Mouse (Mus musculus) kidney, embryonic 15.5 days (tissue): ENCODE data around the gene Liph. TPM values are rescaled to one million over a fixed set of nuclear protein-coding genes. Genes with fewer than 3 reads are reported as not detected.
A peak's percentile ranks its signal among the peaks of the same experiment; 100 is the strongest.
"Not testable (repeated sequence)": the region's sequence is repeated elsewhere in the genome, so short reads cannot be mapped to it uniquely, and the experiment has no call there.

Experiments
- ATAC-seq: fragments of 200-750 bp; cut with Nextera tagmentation; replicated peaks from 2 replicates; pipeline ENCODE4 v1.8.0; 2017; ENCODE audit warnings: moderate TSS enrichment; ENCODE audit not compliant: low FRiP score
- H3K27ac ChIP-seq: fragments of 300-500 bp; sonication (generic); 2 replicates; pipeline ENCODE4 v1.5.1; 2015; ENCODE audit warnings: mild to moderate bottlenecking, inconsistent platforms
- H3K27me3 ChIP-seq: fragments of 300-500 bp; sonication (generic); 2 replicates; pipeline ENCODE4 v1.6.1; 2015; ENCODE audit warnings: inconsistent platforms
- H3K36me3 ChIP-seq: fragments of 300-500 bp; sonication (generic); 2 replicates; pipeline ENCODE4 v1.6.1; 2015; ENCODE audit warnings: inconsistent platforms
- H3K4me1 ChIP-seq: fragments of 300-500 bp; sonication (generic); 2 replicates; pipeline ENCODE4 v1.6.1; 2015; ENCODE audit warnings: inconsistent platforms
- H3K4me2 ChIP-seq: fragments of 300-500 bp; sonication (generic); 2 replicates; pipeline ENCODE4 v1.6.1; 2015; ENCODE audit warnings: moderate library complexity, mild to moderate bottlenecking, inconsistent platforms
- H3K4me3 ChIP-seq: fragments of 300-500 bp; sonication (generic); replicated peaks from 2 replicates; pipeline ENCODE4 v1.5.1; 2015; ENCODE audit warnings: mild to moderate bottlenecking, inconsistent platforms
- H3K9ac ChIP-seq: fragments of 300-500 bp; sonication (generic); 2 replicates; pipeline ENCODE4 v1.6.1; 2015; ENCODE audit warnings: mild to moderate bottlenecking, inconsistent platforms
- H3K9me3 ChIP-seq: fragments of 300-500 bp; sonication (generic); replicated peaks from 2 replicates; pipeline ENCODE4 v1.6.1; 2016; ENCODE audit warnings: inconsistent platforms
- WGBS: fragments of 180-500 bp; shearing (Covaris S2); methylation state at CpG from one replicate; pipeline ENCODE4 v1.1.7; 2015; ENCODE audit warnings: mixed read lengths; 5-methylcytosine and 5-hydroxymethylcytosine counted together
- polyA plus RNA-seq: library from polyadenylated mRNA; unstranded; fragments of >200 nt; fragmentation: Nextera tagmentation; extraction: Ambion mirVana; gene quantifications from 2 replicates; pipeline ENCODE4 v1.2.1, GENCODE M21; 2015

The Liph gene
- polyA plus RNA-seq, 1 experiment from 2014 or later, result 1.7 TPM

DNA sequence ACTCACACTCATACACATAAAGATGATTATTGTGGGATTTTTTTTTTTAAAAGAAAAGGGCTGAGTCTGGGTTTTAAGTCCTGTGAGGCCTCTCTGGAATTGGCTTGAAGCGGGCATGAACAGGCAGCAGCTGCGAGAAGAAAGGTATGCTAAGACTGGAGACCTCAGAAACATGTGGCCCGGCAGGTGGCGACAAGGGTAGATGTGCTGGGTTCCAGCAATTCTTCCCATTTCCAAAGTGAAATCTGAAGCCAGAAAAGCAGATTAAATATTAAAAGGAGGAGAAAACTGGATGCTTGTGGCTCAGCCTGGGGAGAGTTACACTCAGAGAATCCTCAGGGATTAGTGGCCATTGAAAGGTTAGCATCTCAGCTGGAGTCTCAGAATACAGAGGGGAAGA, 24.0 kb downstream of the Liph start:
- Histone ChIP-seq H3K4me3 (no peak overlapping the region), H3K9me3 (no peaks in the 10 kb centered on the region), H3K4me1 (peaks cover 6% of the 10 kb centered on the region; the same call in 1 of the 2 replicates), H3K4me2 (no peak overlapping the region), H3K27me3 (peaks cover 13% of the 10 kb centered on the region), H3K36me3 (no peaks in the 10 kb centered on the region), H3K27ac (no peak overlapping the region), H3K9ac (no peak overlapping the region)
- WGBS, result 71% methylated on average over 4 of the region's 4 CpGs
- ATAC-seq, result no peak

DNA sequence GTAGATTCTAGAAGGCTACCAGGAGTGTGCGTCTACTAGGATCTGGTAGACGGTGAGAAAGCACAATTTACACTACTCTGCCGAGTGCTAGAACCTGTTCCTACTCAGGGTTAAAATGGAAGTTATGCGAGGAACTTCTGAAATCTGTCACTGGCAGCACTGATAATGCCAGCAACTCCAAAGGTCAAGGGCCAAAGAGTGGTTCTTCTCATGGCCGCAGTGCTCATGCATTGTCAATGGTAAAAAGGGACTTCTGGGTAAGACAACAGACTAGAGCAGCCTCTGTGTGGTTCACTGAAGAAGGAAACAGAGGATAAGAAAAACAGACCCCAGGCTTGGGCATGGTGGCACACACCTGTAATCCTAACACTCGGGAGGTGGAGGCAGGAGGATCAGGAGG, 24.9 kb downstream of the Liph start:
- H3K9me3 ChIP-seq, result no peaks in the 10 kb centered on the region
- H3K4me3 ChIP-seq, result no peak overlapping the region
- 84% methylated on average over 6 of the region's 6 CpGs for WGBS

GRCm38 (mm10) chr16:21969874-21970273, 25.6 kb downstream of the Liph start:
- 82% methylated on average over 5 of the region's 5 CpGs for WGBS
- H3K27me3 ChIP-seq, result no peaks in the 10 kb centered on the region
- no peaks in the 10 kb centered on the region for H3K9me3 ChIP-seq
- no peak overlapping the region for H3K4me3 ChIP-seq
- H3K9ac ChIP-seq, result no peak overlapping the region
- ATAC-seq, result no peak
- H3K4me1 ChIP-seq, result no peaks in the 10 kb centered on the region
- no peak overlapping the region for H3K27ac ChIP-seq
- H3K36me3 ChIP-seq, result no peaks in the 10 kb centered on the region
- no peak overlapping the region for H3K4me2 ChIP-seq

More for the DNA sequence above, 24.9 kb downstream of the Liph start:
- Histone ChIP-seq H3K27ac (no peak overlapping the region), H3K9ac (no peak overlapping the region), H3K36me3 (no peaks in the 10 kb centered on the region), H3K4me1 (no peaks in the 10 kb centered on the region), H3K27me3 (peaks cover 5% of the 10 kb centered on the region), H3K4me2 (no peak overlapping the region)
- no peak for ATAC-seq

- no peaks in the 10 kb centered on the region for H3K36me3 ChIP-seq
- ATAC-seq, result no peak
- 75% methylated on average over 3 of the region's 3 CpGs for WGBS
Measured at GRCm38 (mm10) chr16:21965576-21965975, 29.9 kb downstream of the Liph start.

DNA sequence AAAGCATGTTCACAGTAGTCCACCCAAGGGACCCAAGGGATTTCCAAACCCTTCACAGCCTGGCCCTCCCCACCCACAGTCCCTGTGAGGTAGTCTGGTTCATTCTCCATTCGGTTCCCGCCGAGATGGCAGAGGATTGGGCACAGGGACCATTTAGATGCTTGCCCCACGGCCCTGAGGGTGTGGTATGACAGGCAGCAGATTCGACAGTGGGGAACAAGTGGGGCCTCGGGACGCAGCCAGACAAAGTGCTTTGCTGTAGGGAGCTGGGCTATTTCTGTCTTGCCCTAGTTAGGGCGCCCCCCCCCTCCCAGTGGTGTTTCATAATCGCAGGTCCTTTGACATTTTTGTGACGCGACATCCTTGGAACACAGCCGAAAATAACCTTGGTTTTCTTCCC, 39.9 kb downstream of the Liph start:
- Histone ChIP-seq H3K4me2 (no peak overlapping the region), H3K4me3 (no peak overlapping the region), H3K9ac (no peak overlapping the region), H3K36me3 (no peaks in the 10 kb centered on the region), H3K4me1 (no peaks in the 10 kb centered on the region), H3K9me3 (no peaks in the 10 kb centered on the region), H3K27ac (no peak overlapping the region), H3K27me3 (no peaks in the 10 kb centered on the region)
- ATAC-seq, result no peak
- WGBS, result 88% methylated on average over 12 of the region's 12 CpGs

More at GRCm38 (mm10) chr16:21965576-21965975, 29.9 kb downstream of the Liph start:
- Histone ChIP-seq H3K4me3 (no peak overlapping the region), H3K4me2 (no peak overlapping the region), H3K9ac (no peak overlapping the region), H3K4me1 (no peaks in the 10 kb centered on the region), H3K9me3 (no peaks in the 10 kb centered on the region), H3K27ac (no peak overlapping the region), H3K27me3 (no peaks in the 10 kb centered on the region)

DNA sequence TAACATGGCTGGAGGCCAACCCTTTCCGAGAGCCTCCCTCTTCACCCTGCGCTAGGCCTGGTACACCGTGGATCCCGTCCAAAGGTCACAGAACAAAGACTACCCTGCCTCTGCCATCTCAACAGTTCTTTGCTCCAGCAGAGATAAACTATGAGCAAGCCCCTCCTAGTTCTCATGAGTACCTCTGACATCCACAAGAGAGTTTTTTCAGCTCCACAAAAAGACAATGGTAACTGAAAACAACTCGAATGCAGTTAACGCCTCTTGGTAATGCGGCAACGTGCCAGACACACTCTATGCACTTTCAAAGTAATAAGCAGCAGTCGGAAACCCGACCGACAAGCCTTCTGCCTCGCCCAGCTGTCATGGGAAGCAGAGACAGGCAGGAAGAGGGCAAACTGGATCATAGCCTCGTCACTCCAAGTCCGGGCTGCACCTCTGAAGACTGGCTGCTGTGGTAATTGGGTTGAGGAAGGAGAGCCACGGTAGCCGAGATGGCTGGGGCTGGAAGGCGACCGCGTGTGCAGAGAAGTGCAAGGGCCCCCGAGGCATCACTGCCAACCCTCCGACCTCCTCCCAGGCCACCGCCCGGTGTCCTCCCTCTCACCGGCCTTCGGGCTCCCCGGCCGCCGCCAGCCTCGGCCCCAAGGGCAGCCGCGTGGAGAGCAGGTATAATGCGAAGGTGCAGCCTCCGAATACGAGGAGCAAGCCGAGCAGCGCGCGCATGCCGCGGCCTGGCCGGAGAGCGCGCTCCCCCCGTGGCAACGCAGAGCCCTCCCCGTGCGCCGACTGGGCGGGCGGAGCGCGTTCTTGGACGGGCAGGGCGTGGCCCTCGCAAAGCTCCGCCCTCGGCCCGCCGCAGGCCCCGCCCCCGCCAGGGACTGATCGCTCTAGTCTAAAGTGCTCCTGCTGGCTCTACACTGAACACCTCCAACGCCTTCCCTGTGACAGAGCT, 48.4 kb downstream of the Liph start, which contains the start of gene Tmem41a:
TSS of gene Tmem41a (minus strand) at position 792 of the 955 bp plus-strand sequence.
- Histone ChIP-seq H3K9ac (peak within 1 kb of the TSS; percentile 69), H3K27ac (peak within 1 kb of the TSS; percentile 66), H3K4me3 (peak within 1 kb of the TSS; percentile 86), H3K9me3 (no peaks in the 10 kb centered on the region), H3K4me1 (peaks cover 14% of the 10 kb centered on the region), H3K4me2 (peak within 1 kb of the TSS; percentile 95), H3K27me3 (0 out of 2 replicates have a peak, but pooled peaks cover 3% of the 10 kb centered on the region), H3K36me3 (no peaks in the 10 kb centered on the region)
- 2% methylated on average over 63 of the region's 63 CpGs for WGBS
- ATAC-seq, result peak; percentile 97

GRCm38 (mm10) chr16:21928471-21928870, 67.0 kb downstream of the Liph start:
- 80% methylated on average over 13 of the region's 13 CpGs for WGBS
- no peaks in the 10 kb centered on the region for H3K27me3 ChIP-seq
- no peak for ATAC-seq

GRCm38 (mm10) chr16:21916681-21917080, 78.8 kb downstream of the Liph start:
- 76% methylated on average over 7 of the region's 7 CpGs for WGBS
- 0 out of 2 replicates have a peak, but pooled peaks cover 5% of the 10 kb centered on the region for H3K36me3 ChIP-seq

More at GRCm38 (mm10) chr16:21928471-21928870, 67.0 kb downstream of the Liph start:
- Histone ChIP-seq H3K9ac (no peak overlapping the region), H3K4me2 (no peak overlapping the region), H3K4me3 (no peak overlapping the region), H3K27ac (no peak overlapping the region), H3K4me1 (no peaks in the 10 kb centered on the region), H3K36me3 (peaks cover 13% of the 10 kb centered on the region), H3K9me3 (no peaks in the 10 kb centered on the region)

DNA sequence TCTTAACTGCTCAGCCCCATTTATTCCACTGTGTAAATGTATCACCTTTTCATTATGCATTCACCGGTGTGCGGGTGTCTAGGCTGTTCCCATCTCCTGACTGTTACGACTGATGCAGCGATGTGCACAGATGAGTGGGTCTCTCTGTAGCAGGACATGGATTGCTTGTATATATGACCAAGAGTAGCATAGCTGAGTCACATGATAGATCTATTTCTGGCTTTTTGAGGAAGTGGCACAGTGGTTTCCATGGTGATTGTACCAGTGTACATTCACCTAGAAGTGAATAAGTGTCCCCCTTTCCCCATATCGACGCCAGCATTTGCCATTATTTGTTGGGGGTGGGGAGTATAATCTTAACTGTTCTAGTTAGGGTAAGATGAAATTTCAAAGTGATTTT, 82.1 kb downstream of the Liph start:
- WGBS, result 87% methylated on average over 6 of the region's 6 CpGs
- Histone ChIP-seq H3K4me3 (no peak overlapping the region), H3K9me3 (no peaks in the 10 kb centered on the region), H3K27me3 (no peaks in the 10 kb centered on the region), H3K4me1 (no peaks in the 10 kb centered on the region), H3K9ac (no peak overlapping the region), H3K4me2 (no peak overlapping the region), H3K36me3 (0 out of 2 replicates have a peak, but pooled peaks cover 4% of the 10 kb centered on the region), H3K27ac (no peak overlapping the region)
- ATAC-seq, result no peak

More at GRCm38 (mm10) chr16:21916681-21917080, 78.8 kb downstream of the Liph start:
- H3K4me2 ChIP-seq, result no peak overlapping the region
- ATAC-seq, result no peak
- no peaks in the 10 kb centered on the region for H3K4me1 ChIP-seq
- no peaks in the 10 kb centered on the region for H3K27me3 ChIP-seq
- no peak overlapping the region for H3K27ac ChIP-seq
- H3K9ac ChIP-seq, result no peak overlapping the region
- H3K4me3 ChIP-seq, result no peak overlapping the region
- no peaks in the 10 kb centered on the region for H3K9me3 ChIP-seq

- not testable (repeated sequence) for H3K9me3 ChIP-seq, H3K27me3 ChIP-seq, H3K9ac ChIP-seq, H3K27ac ChIP-seq, H3K4me2 ChIP-seq, H3K36me3 ChIP-seq, H3K4me3 ChIP-seq, ATAC-seq, H3K4me1 ChIP-seq
- 36% methylated on average over 7 of the region's 8 CpGs for WGBS
Measured at GRCm38 (mm10) chr16:21908906-21909305, 86.6 kb downstream of the Liph start.

- Histone ChIP-seq H3K9ac (no peak overlapping the region), H3K27me3 (no peaks in the 10 kb centered on the region), H3K27ac (no peak overlapping the region), H3K36me3 (no peaks in the 10 kb centered on the region), H3K9me3 (no peaks in the 10 kb centered on the region), H3K4me3 (no peak overlapping the region), H3K4me1 (no peaks in the 10 kb centered on the region), H3K4me2 (no peak overlapping the region)
- ATAC-seq, result no peak
- 92% methylated on average over 6 of the region's 6 CpGs for WGBS
Measured at GRCm38 (mm10) chr16:21906902-21907301, 88.6 kb downstream of the Liph start.

DNA sequence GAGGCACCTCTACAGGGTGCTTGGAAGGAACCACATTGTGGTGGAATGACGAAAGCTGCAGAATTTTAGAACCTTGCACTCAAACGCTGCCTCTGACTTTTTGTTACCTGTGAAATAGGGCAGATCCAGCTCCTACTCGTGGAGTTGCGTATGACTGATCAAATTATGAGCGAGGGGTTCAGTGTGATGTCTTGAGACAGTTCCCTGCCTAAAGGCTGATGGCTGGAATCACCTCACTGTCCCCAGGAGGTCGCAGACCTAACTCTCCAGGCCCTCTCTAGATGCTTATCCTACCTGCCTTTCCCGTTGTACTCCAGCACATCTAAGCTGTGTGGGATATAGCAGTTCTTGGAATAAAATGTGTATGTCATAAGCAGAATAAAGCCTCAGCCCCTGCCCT, 89.5 kb downstream of the Liph start:
- Histone ChIP-seq H3K9ac (no peak overlapping the region), H3K36me3 (no peaks in the 10 kb centered on the region), H3K9me3 (no peaks in the 10 kb centered on the region), H3K27me3 (no peaks in the 10 kb centered on the region), H3K4me3 (no peak overlapping the region), H3K27ac (no peak overlapping the region), H3K4me2 (no peak overlapping the region), H3K4me1 (no peaks in the 10 kb centered on the region)
- ATAC-seq, result no peak
- WGBS, result 86% methylated on average over 7 of the region's 7 CpGs
